Mouse (Mus musculus): Measurements from ENCODE around the gene H2al1e. TPM values are rescaled to one million over a fixed set of nuclear protein-coding genes. Genes with fewer than 3 reads are reported as not detected.

H2al1e gene
- not detected for total RNA-seq (2023)

GRCm38 (mm10) chrX:11311634-11312033 is at the start of gene H2al1e:
Gene H2al1e, plus strand, starts transcription at chrX:11311934.

GRCm38 (mm10) chrX:11298957-11299356 is 12.8 kb upstream of the H2al1e start, which contains the start of gene H2al1a:
Gene H2al1a, plus strand, starts transcription at chrX:11299257.

DNA sequence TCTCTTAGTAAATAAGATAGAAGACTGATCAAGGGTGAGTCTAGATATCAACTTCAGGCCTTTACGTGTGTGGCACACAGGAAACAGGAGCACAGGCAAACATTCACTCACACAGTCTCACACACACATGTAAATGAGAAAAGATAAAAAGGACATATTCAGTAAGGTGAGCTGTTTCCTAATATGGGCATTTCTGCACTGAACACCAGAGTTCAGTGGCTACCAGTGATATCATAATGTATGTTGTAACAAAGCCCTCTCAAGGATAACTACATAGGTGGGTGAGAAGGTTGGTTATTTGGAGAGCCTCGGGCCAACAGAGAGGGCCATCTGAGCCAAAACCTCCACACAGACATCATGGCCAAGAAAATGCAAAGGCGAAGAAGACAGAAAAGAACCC is 9.6 kb upstream of the H2al1e start, which contains the start of gene H2al1b:
Gene H2al1b, plus strand, starts transcription at position 301 of the 400 bp plus-strand sequence.

GRCm38 (mm10) chrX:11305355-11305754 is 6.4 kb upstream of the H2al1e start, which contains the start of gene H2al1c:
Gene H2al1c, plus strand, starts transcription at chrX:11305655.

GRCm38 (mm10) chrX:11308524-11308923 is 3.2 kb upstream of the H2al1e start, which contains the start of gene H2al1d:
Gene H2al1d, plus strand, starts transcription at chrX:11308824.

GRCm38 (mm10) chrX:11314858-11315257 is 3.1 kb downstream of the H2al1e start, which contains the start of gene H2al1f:
Gene H2al1f, plus strand, starts transcription at chrX:11315158.

GRCm38 (mm10) chrX:11317956-11318355 is 6.2 kb downstream of the H2al1e start, which contains the start of gene H2al1g:
Gene H2al1g, plus strand, starts transcription at chrX:11318256.

DNA sequence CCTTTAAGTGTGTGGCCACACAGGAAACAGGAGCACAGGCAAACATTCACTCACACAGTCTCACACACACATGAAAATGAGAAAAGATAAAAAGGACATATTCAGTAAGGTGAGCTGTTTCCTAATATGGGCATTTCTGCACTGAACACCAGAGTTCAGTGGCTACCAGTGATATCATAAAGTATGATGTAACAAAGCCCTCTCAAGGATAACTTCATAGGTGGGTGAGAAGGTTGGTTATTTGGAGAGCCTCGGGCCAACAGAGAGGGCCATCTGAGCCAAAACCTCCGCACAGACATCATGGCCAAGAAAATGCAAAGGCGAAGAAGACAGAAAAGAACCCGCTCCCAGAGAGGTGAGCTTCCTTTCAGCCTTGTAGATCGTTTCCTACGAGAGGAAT is 9.5 kb downstream of the H2al1e start, which contains the start of gene H2al1h:
Gene H2al1h, plus strand, starts transcription at position 301 of the 400 bp plus-strand sequence.

GRCm38 (mm10) chrX:11324359-11324758 is 12.6 kb downstream of the H2al1e start, which contains the start of gene H2al1i:
Gene H2al1i, plus strand, starts transcription at chrX:11324659.

DNA sequence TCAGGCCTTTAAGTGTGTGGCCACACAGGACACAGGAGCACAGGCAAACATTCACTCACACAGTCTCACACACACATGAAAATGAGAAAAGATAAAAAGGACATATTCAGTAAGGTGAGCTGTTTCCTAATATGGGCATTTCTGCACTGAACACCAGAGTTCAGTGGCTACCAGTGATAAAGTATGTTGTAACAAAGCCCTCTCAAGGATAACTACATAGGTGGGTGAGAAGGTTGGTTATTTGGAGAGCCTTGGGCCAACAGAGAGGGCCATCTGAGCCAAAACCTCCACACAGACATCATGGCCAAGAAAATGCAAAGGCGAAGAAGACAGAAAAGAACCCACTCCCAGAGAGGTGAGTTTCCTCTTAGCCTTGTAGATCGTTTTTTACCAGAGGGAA is 15.8 kb downstream of the H2al1e start, which contains the start of gene H2al1j:
Gene H2al1j, plus strand, starts transcription at position 301 of the 400 bp plus-strand sequence.

Other genes starting within 250 kb of the H2al1e start
- not detected for gene H2al1a, start 12.7 kb upstream of the H2al1e start, total RNA-seq (2023)
- not detected for gene H2al1b, start 9.5 kb upstream of the H2al1e start, total RNA-seq (2023)
- gene H2al1c, start 6.3 kb upstream of the H2al1e start, total RNA-seq (2023): not detected
- gene H2al1d, start 3.1 kb upstream of the H2al1e start, total RNA-seq (2023): not detected
- not detected for gene H2al1f, start 3.2 kb downstream of the H2al1e start, total RNA-seq (2023)
- gene H2al1g, start 6.3 kb downstream of the H2al1e start, total RNA-seq (2023): not detected
- not detected for gene H2al1h, start 9.6 kb downstream of the H2al1e start, total RNA-seq (2023)
- gene H2al1i, start 12.7 kb downstream of the H2al1e start, total RNA-seq (2023): not detected
- gene H2al1j, start 15.9 kb downstream of the H2al1e start, total RNA-seq (2023): not detected

Data from CD4-positive naive resting alpha-beta T cell, adult 76 days (primary cell).